Mouse (Mus musculus) layer of hippocampus, adult 11-12 months (tissue): ENCODE measurements around the gene Zfp580.
"Not testable (repeated sequence)": the region's sequence is repeated elsewhere in the genome, so short reads cannot be mapped to it uniquely, and the experiment has no call there.

Experiments
- DNase-seq: peaks from one replicate; pipeline ENCODE4 v3.0.0; 2022; ENCODE audit warnings: low spot score

The Zfp580 gene

GRCm38 (mm10) chr7:5051193-5052192 lies at the start of gene Zfp580:
Gene Zfp580 (plus strand): TSS chr7:5051538.
- DNase-seq, result peak; percentile 73

GRCm38 (mm10) chr7:5002876-5003275 lies 48.5 kb upstream of the Zfp580 start:
- DNase-seq, result not testable (repeated sequence)

GRCm38 (mm10) chr7:5008229-5008628 lies 43.1 kb upstream of the Zfp580 start:
- DNase-seq, result no peak

- DNase-seq, result peak; percentile 21
Measured at GRCm38 (mm10) chr7:5012681-5013513, 38.4 kb upstream of the Zfp580 start.

GRCm38 (mm10) chr7:5014251-5015117 lies 36.9 kb upstream of the Zfp580 start, which contains the start of the genes Zfp524 and Fiz1:
Gene Zfp524 (plus strand): TSS chr7:5014415.
Gene Fiz1 (minus strand): TSS chr7:5014697.
- peak; percentile 98 for DNase-seq

GRCm38 (mm10) chr7:5015118-5016001 lies 36.0 kb upstream of the Zfp580 start, which contains the start of gene Gm44973:
Gene Gm44973 (plus strand): TSS chr7:5015496.
- DNase-seq, result peak; percentile 94

- DNase-seq, result no peak
Measured at GRCm38 (mm10) chr7:5016057-5016456, 35.3 kb upstream of the Zfp580 start.

GRCm38 (mm10) chr7:5016920-5017319 lies 34.4 kb upstream of the Zfp580 start:
- DNase-seq, result no peak

GRCm38 (mm10) chr7:5017352-5017751 lies 34.0 kb upstream of the Zfp580 start:
- DNase-seq, result peak; percentile 41

GRCm38 (mm10) chr7:5017931-5018330 lies 33.4 kb upstream of the Zfp580 start:
- DNase-seq, result peak; percentile 14

GRCm38 (mm10) chr7:5019576-5019975 lies 31.8 kb upstream of the Zfp580 start:
- DNase-seq, result not testable (repeated sequence)

GRCm38 (mm10) chr7:5020000-5020681 lies 31.2 kb upstream of the Zfp580 start, which contains the start of the genes Zfp865 and Ccdc106:
Gene Zfp865 (plus strand): TSS chr7:5020376.
Gene Ccdc106 (plus strand): TSS chr7:5020553.
- DNase-seq, result peak; percentile 99

GRCm38 (mm10) chr7:5020685-5021084 lies 30.7 kb upstream of the Zfp580 start:
- DNase-seq, result no peak

- DNase-seq, result no peak
Measured at GRCm38 (mm10) chr7:5021197-5021596, 30.1 kb upstream of the Zfp580 start.

GRCm38 (mm10) chr7:5029543-5029942 lies 21.8 kb upstream of the Zfp580 start:
- DNase-seq, result no peak

- DNase-seq, result no peak
Measured at GRCm38 (mm10) chr7:5029946-5030345, 21.4 kb upstream of the Zfp580 start.

GRCm38 (mm10) chr7:5030554-5031275 lies 20.6 kb upstream of the Zfp580 start:
- no peak for DNase-seq

- DNase-seq, result no peak
Measured at GRCm38 (mm10) chr7:5031496-5031895, 19.8 kb upstream of the Zfp580 start.

GRCm38 (mm10) chr7:5033818-5034217 lies 17.5 kb upstream of the Zfp580 start, which contains the start of gene 4632433K11Rik:
Gene 4632433K11Rik (plus strand): TSS chr7:5034118.
- DNase-seq, result no peak
